Comparison of ENCODE assay signal across 12 mouse cellular contexts in the genomic region with DNA sequence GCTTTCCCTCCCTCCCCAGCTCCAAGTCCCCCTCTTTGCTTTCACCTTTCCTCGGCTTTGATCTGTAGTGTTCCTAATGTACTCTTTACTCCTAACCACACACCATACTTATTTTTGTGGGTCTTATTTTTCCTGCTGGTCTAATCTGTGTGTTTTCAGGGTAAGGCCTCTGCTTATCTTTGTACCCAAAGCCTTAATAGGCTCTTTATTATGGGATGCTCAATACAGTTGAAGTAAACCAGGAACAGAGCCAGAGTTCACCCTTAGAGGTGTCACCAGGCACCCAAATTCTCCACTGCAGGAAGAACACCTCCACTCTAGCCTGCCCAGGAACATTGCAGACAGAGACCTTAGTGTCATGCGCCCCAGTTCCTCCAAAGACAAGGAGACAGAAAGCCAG. TPM values are rescaled to one million over a fixed set of nuclear protein-coding genes. Genes with fewer than 3 reads are reported as not detected.
DNase-seq lines count a peak whose midpoint lies in the region; ATAC-seq and TF ChIP-seq lines count a peak whose summit lies in the region.
"Had no signal": no experiment of that assay in that cellular context is flagged by ENCODE, and none has a peak within 500 bp of the region (broad histone marks: within the 10 kb centered on the region; RNA-seq: fewer than 3 reads in every experiment).

No protein-coding gene starts in this region.

- no peak for TF ChIP-seq CTCF in cerebellum, adult 2 months (IDR thresholded peaks at IDR 0.05; ENCODE audit: borderline replicate concordance, insufficient read depth, low read depth, low read length)

- no peak for TF ChIP-seq POLR2A in cerebellum, adult 2 months (IDR thresholded peaks at IDR 0.05; ENCODE audit: borderline replicate concordance, insufficient read depth, low read length)

- no peaks in the 10 kb centered on the region for H3K9me3 ChIP-seq in kidney, embryonic 15.5 days (replicated peaks)
- H3K9me3 ChIP-seq in liver, embryonic 11.5 days (ENCODE audit: control insufficient read depth, low read length), result no peaks in the 10 kb centered on the region
- H3K9me3 ChIP-seq: hindbrain, embryonic 12.5 days had no signal

- no peak for ATAC-seq in kidney, embryonic 15.5 days (replicated peaks; ENCODE audit: low FRiP score)
- ATAC-seq in liver, embryonic 11.5 days (replicated peaks; ENCODE audit: low FRiP score), result peak; percentile 37; the same call in 1 of the 2 replicates
- ATAC-seq in CD4-positive, CD25-positive, alpha-beta regulatory T cell, adult 4 months, result no peak

- no peak overlapping the region for H3K4me3 ChIP-seq in kidney, embryonic 15.5 days (replicated peaks)
- no peak overlapping the region for H3K4me3 ChIP-seq in liver, embryonic 11.5 days (ENCODE audit: low read depth, low read length)
- no peak overlapping the region for H3K4me3 ChIP-seq in cerebellum, adult 2 months (replicated peaks; ENCODE audit: insufficient read depth, low read depth, low read length)
- H3K4me3 ChIP-seq: hindbrain, embryonic 12.5 days had no signal

- no peak overlapping the region for H3K9ac ChIP-seq in kidney, embryonic 15.5 days
- H3K9ac ChIP-seq in liver, embryonic 11.5 days (ENCODE audit: low read depth, low read length), result peak overlapping the region; percentile 20; the same call in 1 of the 2 replicates
- H3K9ac ChIP-seq: hindbrain, embryonic 12.5 days had no signal

- peaks cover 33% of the 10 kb centered on the region for H3K4me1 ChIP-seq in kidney, embryonic 15.5 days
- H3K4me1 ChIP-seq in liver, embryonic 11.5 days (replicated peaks; ENCODE audit: control insufficient read depth, insufficient read depth, low read length), result peaks cover 68% of the 10 kb centered on the region
- peaks cover 8% of the 10 kb centered on the region for H3K4me1 ChIP-seq in cerebellum, adult 2 months (ENCODE audit: control insufficient read depth, insufficient read depth, low read length)

- WGBS in kidney, embryonic 15.5 days, result 93% methylated on average over 2 of the region's 2 CpGs
- 74% methylated on average over 2 of the region's 2 CpGs for WGBS in liver, embryonic 11.5 days
- WGBS in cerebellum, adult 2 months, result 88% methylated on average over 2 of the region's 2 CpGs

- no peaks in the 10 kb centered on the region for H3K36me3 ChIP-seq in kidney, embryonic 15.5 days
- H3K36me3 ChIP-seq in liver, embryonic 11.5 days (ENCODE audit: control insufficient read depth, insufficient read depth, low read length), result no peaks in the 10 kb centered on the region
- H3K36me3 ChIP-seq: hindbrain, embryonic 12.5 days had no signal

- intact Hi-C loops in left cerebral cortex, postnatal 25 days (cut with DNase I), result no loop called here

- no peaks in the 10 kb centered on the region for H3K27me3 ChIP-seq in kidney, embryonic 15.5 days
- no peaks in the 10 kb centered on the region for H3K27me3 ChIP-seq in liver, embryonic 11.5 days (replicated peaks; ENCODE audit: control insufficient read depth, insufficient read depth, low read length)
- no peaks in the 10 kb centered on the region for H3K27me3 ChIP-seq in cerebellum, adult 2 months (ENCODE audit: control insufficient read depth, insufficient read depth, low read length)
- H3K27me3 ChIP-seq: hindbrain, embryonic 12.5 days had no signal

- DNase-seq in kidney, postnatal 25 days, result no peak
- DNase-seq in thymus, postnatal 4 days, result peak; percentile 43
- DNase-seq in thymus, postnatal 36 days, result no peak
- no peak for DNase-seq in liver, embryonic 11.5 days (ENCODE audit: low spot score)
- DNase-seq in cerebellum, adult 2 months, result no peak
- DNase-seq in left cerebral cortex, postnatal 25 days (ENCODE audit: low spot score in 2 of 2), result no peak
- DNase-seq: cerebellum, adult 8-10 months; right cerebral cortex, adult 18-20 months had no signal

- peak overlapping the region; percentile 90 for H3K27ac ChIP-seq in kidney, embryonic 15.5 days
- peak overlapping the region; percentile 78 for H3K27ac ChIP-seq in liver, embryonic 11.5 days (ENCODE audit: low read depth, low read length)
- H3K27ac ChIP-seq in cerebellum, adult 2 months (ENCODE audit: insufficient read depth, low read length), result no peak overlapping the region
- H3K27ac ChIP-seq: macrophage had no signal

- H3K4me2 ChIP-seq in kidney, embryonic 15.5 days, result no peak overlapping the region
- H3K4me2 ChIP-seq in liver, embryonic 11.5 days, result no peak overlapping the region; the same call in 1 of the 2 replicates
- H3K4me2 ChIP-seq: hindbrain, embryonic 12.5 days had no signal

RNA-seq across cellular contexts. Expression of gene Pdcd4, which starts 0.5 kb away (rescaled TPM):
- 122 and 124 TPM in 2 replicates for polyA plus RNA-seq in kidney, embryonic 15.5 days (2015; fragmentation: Nextera tagmentation; extraction: Ambion mirVana)
- 48.2 and 50.1 TPM in 2 replicates for polyA plus RNA-seq in liver, embryonic 11.5 days (2014; fragmentation: Nextera tagmentation; extraction: Ambion mirVana)
- 100 to 1,000 TPM; 447 to 643 TPM for polyA plus RNA-seq in CD4-positive, CD25-positive, alpha-beta regulatory T cell, adult 4 months (2017; shearing (Covaris generic))
- polyA plus RNA-seq in cerebellum, adult 2 months (2012; rRNA removed), result 40.0 and 42.3 TPM in 2 replicates
- 100 to 1,000 TPM in 1 of 2 experiments, 10 to 100 TPM in 1; 97.3 to 105 TPM for total RNA-seq in left cerebral cortex, postnatal 25 days (2021)

RNA-seq across cellular contexts. Expression of gene Shoc2, which starts 52.5 kb away (rescaled TPM):
- polyA plus RNA-seq in kidney, embryonic 15.5 days (2015; fragmentation: Nextera tagmentation; extraction: Ambion mirVana), result 50.2 and 51.5 TPM in 2 replicates
- 48.6 and 53.8 TPM in 2 replicates for polyA plus RNA-seq in liver, embryonic 11.5 days (2014; fragmentation: Nextera tagmentation; extraction: Ambion mirVana)
- 10 to 100 TPM; 65.7 to 68.8 TPM for polyA plus RNA-seq in CD4-positive, CD25-positive, alpha-beta regulatory T cell, adult 4 months (2017; shearing (Covaris generic))
- polyA plus RNA-seq in cerebellum, adult 2 months (2012; rRNA removed), result 31.0 and 31.9 TPM in 2 replicates
- total RNA-seq in left cerebral cortex, postnatal 25 days (2021), result 10 to 100 TPM; 52.0 to 53.6 TPM

RNA-seq across cellular contexts. Expression of gene Bbip1, which starts 52.9 kb away (rescaled TPM):
- polyA plus RNA-seq in kidney, embryonic 15.5 days (2015; fragmentation: Nextera tagmentation; extraction: Ambion mirVana), result 72.3 and 81.5 TPM in 2 replicates
- 95.9 and 103 TPM in 2 replicates for polyA plus RNA-seq in liver, embryonic 11.5 days (2014; fragmentation: Nextera tagmentation; extraction: Ambion mirVana)
- 100 to 1,000 TPM; 101 to 113 TPM for polyA plus RNA-seq in CD4-positive, CD25-positive, alpha-beta regulatory T cell, adult 4 months (2017; shearing (Covaris generic))
- polyA plus RNA-seq in cerebellum, adult 2 months (2012; rRNA removed), result 73.3 and 81.1 TPM in 2 replicates
- total RNA-seq in left cerebral cortex, postnatal 25 days (2021), result 10 to 100 TPM; 58.4 to 58.6 TPM
